Mouse (Mus musculus): ENCODE measurements around the gene Adamts17. TPM values are rescaled to one million over a fixed set of nuclear protein-coding genes. Genes with fewer than 3 reads are reported as not detected.

Adamts17 gene
- polyA plus RNA-seq, 1 experiment from 2014 or later, result 3.6 TPM

DNA sequence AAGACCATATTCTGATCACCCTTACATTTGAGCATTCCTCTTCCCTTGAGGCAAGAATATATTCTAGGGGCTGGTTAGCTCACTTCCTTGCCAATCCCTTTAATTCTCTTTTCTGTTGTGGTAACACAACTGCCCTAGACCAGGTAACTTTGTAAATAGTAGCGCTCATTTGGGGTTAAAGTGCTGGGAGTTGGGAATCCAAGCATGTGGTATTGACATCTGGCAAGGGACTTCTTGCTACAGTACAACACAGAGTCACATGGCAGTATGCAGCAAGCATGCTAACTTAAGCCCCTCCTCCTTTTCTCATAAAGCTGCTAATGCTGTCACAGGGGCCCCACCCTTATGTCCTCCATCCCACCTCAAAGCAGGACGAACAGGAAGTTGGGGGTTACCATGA lies 97.4 kb downstream of the Adamts17 start:
- Histone ChIP-seq H3K4me1 (ENCODE audit: insufficient read depth, low read length) (peaks cover 18% of the 10 kb centered on the region; the same call in 1 of the 2 replicates), H3K9ac (replicated peaks; ENCODE audit: low read length) (no peak overlapping the region), H3K9me3 (ENCODE audit: low read length) (no peaks in the 10 kb centered on the region), H3K4me3 (ENCODE audit: low read length) (no peak overlapping the region), H3K27me3 (ENCODE audit: insufficient read depth, low read length) (no peaks in the 10 kb centered on the region), H3K27ac (ENCODE audit: low read length) (no peak overlapping the region), H3K36me3 (ENCODE audit: insufficient read depth, low read length) (no peaks in the 10 kb centered on the region), H3K4me2 (replicated peaks; ENCODE audit: low read depth, low read length) (no peak overlapping the region)
- no peak for ATAC-seq (ENCODE audit: low FRiP score, low TSS enrichment)
- WGBS, result 66% methylated on average over 2 of the region's 2 CpGs

DNA sequence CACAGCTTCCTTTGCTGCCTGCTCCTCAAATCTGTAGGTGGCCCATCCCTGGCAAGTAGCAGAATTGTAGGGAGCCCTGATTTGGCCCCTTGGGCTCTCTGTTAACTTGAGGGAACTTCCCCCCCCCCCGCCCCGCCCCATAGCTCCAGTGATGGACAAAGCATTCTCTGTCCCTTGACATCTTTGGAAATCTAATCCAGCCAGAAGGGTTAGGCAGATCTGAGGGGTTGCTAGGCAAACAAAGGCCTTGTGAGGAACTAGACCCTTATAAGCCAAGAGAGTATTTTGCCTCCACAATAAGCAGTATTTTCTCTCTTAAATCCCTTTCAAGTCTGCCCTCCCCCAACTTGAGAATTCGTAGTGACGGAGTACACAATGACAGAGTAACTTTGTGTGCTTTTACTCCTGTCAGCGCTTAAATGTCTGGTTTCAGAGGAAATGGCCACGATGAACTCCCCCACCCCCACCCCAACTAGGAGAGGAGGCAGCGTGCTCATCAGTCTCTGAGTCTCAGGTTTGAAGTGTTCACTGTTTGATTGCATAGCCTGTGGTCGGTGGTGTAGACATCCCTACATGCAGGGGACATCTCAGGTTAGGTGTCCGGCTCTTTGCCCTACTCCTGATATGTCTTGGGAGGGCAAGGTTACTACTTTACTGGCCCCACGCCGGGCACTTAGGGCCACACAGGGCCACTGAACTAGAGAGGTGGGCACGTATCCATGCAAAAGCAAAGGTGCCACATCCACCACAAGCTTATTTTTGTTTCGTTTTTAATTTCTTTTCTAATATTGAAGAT lies 99.7 kb downstream of the Adamts17 start:
- peaks cover 18% of the 10 kb centered on the region; the same call in 1 of the 2 replicates for H3K4me1 ChIP-seq (ENCODE audit: insufficient read depth, low read length)

DNA sequence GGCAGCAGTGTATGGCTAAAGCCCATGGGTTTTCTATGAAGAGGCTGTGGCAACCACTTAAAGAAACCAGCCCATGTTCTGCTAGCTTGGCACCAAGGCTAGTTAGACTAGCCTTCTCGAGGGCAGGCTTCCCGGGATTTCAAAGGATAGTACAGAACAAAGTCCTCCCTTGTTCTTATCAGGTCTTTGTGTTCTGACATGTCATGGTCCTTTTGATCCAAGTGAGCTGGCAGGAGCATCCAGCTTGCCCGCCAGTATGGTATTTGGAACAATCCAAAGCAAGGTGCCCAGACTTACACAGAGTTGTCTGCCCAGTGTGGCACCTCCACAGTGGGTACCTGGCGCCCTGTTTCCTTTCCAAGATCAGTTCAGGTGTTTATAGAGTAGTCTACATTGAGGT lies 101.2 kb downstream of the Adamts17 start:
- ATAC-seq (ENCODE audit: low FRiP score, low TSS enrichment), result no peak
- H3K36me3 ChIP-seq (ENCODE audit: insufficient read depth, low read length), result no peaks in the 10 kb centered on the region
- peaks cover 18% of the 10 kb centered on the region; the same call in 1 of the 2 replicates for H3K4me1 ChIP-seq (ENCODE audit: insufficient read depth, low read length)
- WGBS, result 86% methylated on average over 4 of the region's 4 CpGs
- H3K4me3 ChIP-seq (ENCODE audit: low read length), result no peak overlapping the region
- H3K9ac ChIP-seq (replicated peaks; ENCODE audit: low read length), result no peak overlapping the region
- H3K27ac ChIP-seq (ENCODE audit: low read length), result no peak overlapping the region
- H3K27me3 ChIP-seq (ENCODE audit: insufficient read depth, low read length), result no peaks in the 10 kb centered on the region
- no peaks in the 10 kb centered on the region for H3K9me3 ChIP-seq (ENCODE audit: low read length)
- H3K4me2 ChIP-seq (replicated peaks; ENCODE audit: low read depth, low read length), result no peak overlapping the region

More for the DNA sequence above, 99.7 kb downstream of the Adamts17 start:
- H3K4me3 ChIP-seq (ENCODE audit: low read length), result no peak overlapping the region
- ATAC-seq (ENCODE audit: low FRiP score, low TSS enrichment), result no peak
- no peaks in the 10 kb centered on the region for H3K27me3 ChIP-seq (ENCODE audit: insufficient read depth, low read length)
- H3K27ac ChIP-seq (ENCODE audit: low read length), result no peak overlapping the region
- H3K4me2 ChIP-seq (replicated peaks; ENCODE audit: low read depth, low read length), result no peak overlapping the region
- no peaks in the 10 kb centered on the region for H3K9me3 ChIP-seq (ENCODE audit: low read length)
- no peak overlapping the region for H3K9ac ChIP-seq (replicated peaks; ENCODE audit: low read length)
- no peaks in the 10 kb centered on the region for H3K36me3 ChIP-seq (ENCODE audit: insufficient read depth, low read length)
- 67% methylated on average over 13 of the region's 13 CpGs for WGBS

- H3K36me3 ChIP-seq (ENCODE audit: insufficient read depth, low read length), result no peaks in the 10 kb centered on the region
- H3K4me1 ChIP-seq (ENCODE audit: insufficient read depth, low read length), result no peaks in the 10 kb centered on the region
- no peak overlapping the region for H3K27ac ChIP-seq (ENCODE audit: low read length)
- H3K27me3 ChIP-seq (ENCODE audit: insufficient read depth, low read length), result no peaks in the 10 kb centered on the region
- no peaks in the 10 kb centered on the region for H3K9me3 ChIP-seq (ENCODE audit: low read length)
- WGBS, result 97% methylated on average over 3 of the region's 3 CpGs
- no peak for ATAC-seq (ENCODE audit: low FRiP score, low TSS enrichment)
- no peak overlapping the region for H3K4me3 ChIP-seq (ENCODE audit: low read length)
- no peak overlapping the region for H3K9ac ChIP-seq (replicated peaks; ENCODE audit: low read length)
- no peak overlapping the region for H3K4me2 ChIP-seq (replicated peaks; ENCODE audit: low read depth, low read length)
These were observed 109.5 kb downstream of the Adamts17 start for GRCm38 (mm10) chr7:66949006-66949405.

DNA sequence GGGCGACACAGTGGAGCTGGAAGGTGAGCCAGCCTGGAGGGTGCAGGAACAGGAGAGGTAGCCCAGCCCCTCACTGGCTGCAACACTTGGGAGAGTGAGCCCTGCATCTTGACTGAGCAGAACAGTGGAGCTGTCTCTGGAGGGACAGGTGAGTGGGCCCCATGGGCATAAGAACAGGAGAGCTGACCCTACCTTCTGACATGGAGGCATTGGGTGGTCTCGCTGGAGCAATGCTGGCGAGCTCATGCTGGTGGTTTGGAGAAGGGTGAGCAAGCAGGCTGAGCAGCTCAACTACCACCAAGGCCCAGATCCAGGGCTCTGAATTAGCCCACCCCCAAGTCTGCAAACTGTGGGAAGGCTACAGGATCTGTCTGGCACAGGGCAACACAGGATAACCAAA lies 113.4 kb downstream of the Adamts17 start:
- 92% methylated on average over 3 of the region's 3 CpGs for WGBS

DNA sequence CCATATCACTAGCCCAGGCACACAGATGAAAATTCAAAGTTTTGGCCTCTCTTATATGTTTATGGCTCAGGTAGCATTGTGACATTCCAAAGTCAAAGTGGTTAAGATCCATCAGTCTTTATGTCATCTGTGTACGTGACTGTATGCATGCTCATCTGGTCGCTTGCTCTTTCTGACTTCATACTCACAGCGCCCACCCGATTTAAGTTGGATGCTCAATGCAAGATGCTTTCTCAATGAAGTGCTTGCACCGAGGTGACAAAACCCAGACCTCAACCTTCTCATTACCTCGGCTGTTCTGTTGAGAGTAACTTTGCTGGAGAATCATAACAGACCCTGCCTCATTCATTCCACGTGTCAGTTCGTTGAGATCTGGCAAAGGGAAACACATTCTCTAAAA lies 114.5 kb downstream of the Adamts17 start:
- ATAC-seq (ENCODE audit: low FRiP score, low TSS enrichment), result no peak
- H3K4me3 ChIP-seq (ENCODE audit: low read length), result no peak overlapping the region
- no peaks in the 10 kb centered on the region for H3K27me3 ChIP-seq (ENCODE audit: insufficient read depth, low read length)
- H3K36me3 ChIP-seq (ENCODE audit: insufficient read depth, low read length), result no peaks in the 10 kb centered on the region
- peaks cover 22% of the 10 kb centered on the region for H3K4me1 ChIP-seq (ENCODE audit: insufficient read depth, low read length)
- WGBS, result 80% methylated on average over 8 of the region's 8 CpGs
- no peak overlapping the region for H3K9ac ChIP-seq (replicated peaks; ENCODE audit: low read length)
- no peak overlapping the region for H3K27ac ChIP-seq (ENCODE audit: low read length)
- no peaks in the 10 kb centered on the region for H3K9me3 ChIP-seq (ENCODE audit: low read length)
- H3K4me2 ChIP-seq (replicated peaks; ENCODE audit: low read depth, low read length), result no peak overlapping the region

More for the DNA sequence above, 113.4 kb downstream of the Adamts17 start:
- H3K9me3 ChIP-seq (ENCODE audit: low read length), result no peaks in the 10 kb centered on the region
- no peak overlapping the region for H3K4me3 ChIP-seq (ENCODE audit: low read length)
- no peak overlapping the region for H3K4me2 ChIP-seq (replicated peaks; ENCODE audit: low read depth, low read length)
- H3K27me3 ChIP-seq (ENCODE audit: insufficient read depth, low read length), result no peaks in the 10 kb centered on the region
- peaks cover 22% of the 10 kb centered on the region for H3K4me1 ChIP-seq (ENCODE audit: insufficient read depth, low read length)
- H3K27ac ChIP-seq (ENCODE audit: low read length), result no peak overlapping the region
- no peaks in the 10 kb centered on the region for H3K36me3 ChIP-seq (ENCODE audit: insufficient read depth, low read length)
- H3K9ac ChIP-seq (replicated peaks; ENCODE audit: low read length), result no peak overlapping the region
- no peak for ATAC-seq (ENCODE audit: low FRiP score, low TSS enrichment)

GRCm38 (mm10) chr7:66954723-66955122 lies 115.2 kb downstream of the Adamts17 start:
- H3K27ac ChIP-seq (ENCODE audit: low read length), result 0 out of 2 replicates have a peak overlapping the region, but pooled peaks have one; percentile 14
- no peak for ATAC-seq (ENCODE audit: low FRiP score, low TSS enrichment)
- no peaks in the 10 kb centered on the region for H3K9me3 ChIP-seq (ENCODE audit: low read length)
- 68% methylated on average over 4 of the region's 5 CpGs for WGBS
- no peak overlapping the region for H3K4me2 ChIP-seq (replicated peaks; ENCODE audit: low read depth, low read length)
- H3K36me3 ChIP-seq (ENCODE audit: insufficient read depth, low read length), result no peaks in the 10 kb centered on the region
- no peak overlapping the region for H3K9ac ChIP-seq (replicated peaks; ENCODE audit: low read length)
- H3K4me1 ChIP-seq (ENCODE audit: insufficient read depth, low read length), result peaks cover 22% of the 10 kb centered on the region
- no peaks in the 10 kb centered on the region for H3K27me3 ChIP-seq (ENCODE audit: insufficient read depth, low read length)
- H3K4me3 ChIP-seq (ENCODE audit: low read length), result no peak overlapping the region

DNA sequence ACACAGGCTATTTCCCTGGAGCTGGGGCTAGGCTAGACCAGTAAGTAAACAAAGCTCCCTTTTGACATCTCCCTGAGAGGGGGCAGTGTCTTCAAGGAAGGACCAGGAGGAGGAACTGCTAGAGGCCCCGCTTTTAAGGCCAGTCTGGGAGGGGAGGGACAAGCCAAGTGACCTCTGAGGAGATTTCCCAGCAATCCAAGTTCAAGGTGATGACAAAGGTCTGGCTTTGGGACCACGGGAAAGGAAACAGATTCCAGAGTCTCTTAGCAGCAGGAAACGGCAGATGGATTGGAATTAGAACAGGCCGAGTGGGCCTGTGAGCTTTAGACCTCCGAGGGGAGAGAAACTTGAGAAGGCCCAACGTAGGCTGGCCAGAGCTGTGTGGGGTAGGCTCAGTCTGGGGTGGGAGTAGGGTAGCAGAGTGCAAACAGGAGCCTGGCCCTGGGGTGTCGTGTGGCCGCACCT lies 116.0 kb downstream of the Adamts17 start:
- peak; percentile 76 for ATAC-seq (ENCODE audit: low FRiP score, low TSS enrichment)
- WGBS, result 11% methylated on average over 8 of the region's 8 CpGs
- no peak overlapping the region for H3K4me2 ChIP-seq (replicated peaks; ENCODE audit: low read depth, low read length)
- no peaks in the 10 kb centered on the region for H3K36me3 ChIP-seq (ENCODE audit: insufficient read depth, low read length)
- no peak overlapping the region for H3K4me3 ChIP-seq (ENCODE audit: low read length)
- H3K27me3 ChIP-seq (ENCODE audit: insufficient read depth, low read length), result no peaks in the 10 kb centered on the region
- H3K9ac ChIP-seq (replicated peaks; ENCODE audit: low read length), result no peak overlapping the region
- no peaks in the 10 kb centered on the region for H3K9me3 ChIP-seq (ENCODE audit: low read length)
- H3K4me1 ChIP-seq (ENCODE audit: insufficient read depth, low read length), result peaks cover 28% of the 10 kb centered on the region
- peak overlapping the region; percentile 80 for H3K27ac ChIP-seq (ENCODE audit: low read length)

DNA sequence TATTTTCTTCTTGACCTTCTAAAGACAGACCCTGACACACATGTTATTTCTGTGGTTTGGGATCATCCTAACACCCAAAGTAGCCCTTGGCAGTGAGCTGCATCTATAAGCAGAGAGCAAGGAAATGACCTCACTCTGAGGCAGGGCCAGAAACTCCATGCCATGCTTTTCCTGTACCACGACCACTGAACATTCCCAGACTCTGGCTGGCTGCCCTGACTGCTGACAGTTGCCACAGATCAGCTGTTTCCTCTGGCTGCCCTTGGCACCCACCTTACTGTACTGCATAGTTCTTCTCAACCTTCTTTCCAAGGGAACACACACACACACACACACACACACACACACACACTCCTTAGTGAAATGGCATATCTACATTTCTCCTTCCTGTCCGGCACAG lies 116.4 kb downstream of the Adamts17 start:
- Histone ChIP-seq H3K4me2 (replicated peaks; ENCODE audit: low read depth, low read length) (no peak overlapping the region), H3K27ac (ENCODE audit: low read length) (peak overlapping the region; percentile 80), H3K4me3 (ENCODE audit: low read length) (no peak overlapping the region), H3K4me1 (ENCODE audit: insufficient read depth, low read length) (peaks cover 32% of the 10 kb centered on the region), H3K9me3 (ENCODE audit: low read length) (no peaks in the 10 kb centered on the region), H3K9ac (replicated peaks; ENCODE audit: low read length) (no peak overlapping the region), H3K36me3 (ENCODE audit: insufficient read depth, low read length) (no peaks in the 10 kb centered on the region), H3K27me3 (ENCODE audit: insufficient read depth, low read length) (no peaks in the 10 kb centered on the region)
- peak; percentile 36; the same call in 1 of the 2 replicates for ATAC-seq (ENCODE audit: low FRiP score, low TSS enrichment)
- 39% methylated on average over 2 of the region's 2 CpGs for WGBS

DNA sequence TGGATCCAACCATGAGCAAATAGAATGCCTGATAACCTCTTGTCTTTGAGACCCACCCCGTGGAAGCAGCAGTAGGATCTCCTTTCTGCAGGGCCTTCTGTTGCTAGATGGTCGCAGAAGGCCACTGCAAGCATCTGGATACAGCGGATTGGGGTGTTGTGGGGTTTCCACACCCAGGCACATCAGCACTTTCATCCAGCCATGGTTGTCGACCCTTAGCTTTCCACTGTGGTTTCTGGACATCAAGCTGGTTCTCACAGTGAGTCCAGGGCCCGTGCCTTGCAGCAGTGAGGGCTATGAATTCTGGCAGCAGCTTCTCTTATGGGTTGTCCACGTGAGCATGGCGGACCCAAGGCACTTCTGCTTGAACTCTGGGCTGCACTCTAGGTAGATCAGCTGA lies 118.2 kb downstream of the Adamts17 start:
- no peak for ATAC-seq (ENCODE audit: low FRiP score, low TSS enrichment)
- H3K4me3 ChIP-seq (ENCODE audit: low read length), result no peak overlapping the region
- no peaks in the 10 kb centered on the region for H3K27me3 ChIP-seq (ENCODE audit: insufficient read depth, low read length)
- H3K36me3 ChIP-seq (ENCODE audit: insufficient read depth, low read length), result no peaks in the 10 kb centered on the region
- no peak overlapping the region for H3K27ac ChIP-seq (ENCODE audit: low read length)
- no peak overlapping the region for H3K9ac ChIP-seq (replicated peaks; ENCODE audit: low read length)
- no peaks in the 10 kb centered on the region for H3K9me3 ChIP-seq (ENCODE audit: low read length)
- 93% methylated on average over 7 of the region's 7 CpGs for WGBS
- no peak overlapping the region for H3K4me2 ChIP-seq (replicated peaks; ENCODE audit: low read depth, low read length)
- H3K4me1 ChIP-seq (ENCODE audit: insufficient read depth, low read length), result peaks cover 37% of the 10 kb centered on the region
